Mouse (Mus musculus): ENCODE data around the gene Samd3.

GRCm38 (mm10) chr10:26280009-26280408 is 50.5 kb downstream of the Samd3 start:
- TF ChIP-seq CTCF (IDR thresholded peaks at IDR 0.05; ENCODE audit: borderline replicate concordance, insufficient read depth, low read depth, low read length) = no peak
- no peak for TF ChIP-seq POLR2A (IDR thresholded peaks at IDR 0.05; ENCODE audit: borderline replicate concordance, insufficient read depth, low read length)
